Mouse (Mus musculus) adrenal gland, postnatal 10 days (tissue): ENCODE measurements around the gene Arhgap44. TPM values are rescaled to one million over a fixed set of nuclear protein-coding genes. Genes with fewer than 3 reads are reported as not detected.

Experiments used
- DNase-seq: peaks from one replicate; pipeline ENCODE4 v3.0.0; 2021; ENCODE audit warnings: mixed read lengths
- microRNA-seq: library from miRNA; unstranded; fragments of <30 nt; microRNA quantifications from one replicate; pipeline ENCODE4 v1.2.0, GENCODE M21; 2021
- total RNA-seq, 2 experiments: library from RNA; stranded (reverse); gene quantifications; 2 replicates each; pipeline ENCODE4 v1.2.3; 2021

The Arhgap44 gene
- total RNA-seq, 2 experiments from 2014 or later, result 7.5 to 8.7 TPM

- DNase-seq, result no peak
These were observed 157.9 kb downstream of the Arhgap44 start for GRCm38 (mm10) chr11:65004836-65005235.

- peak; percentile 57 for DNase-seq
These were observed 159.2 kb downstream of the Arhgap44 start for GRCm38 (mm10) chr11:65003611-65004010.

- peak; percentile 14 for DNase-seq
These were observed 161.0 kb downstream of the Arhgap44 start for GRCm38 (mm10) chr11:65001729-65002128.

GRCm38 (mm10) chr11:64999685-65000084 lies 163.1 kb downstream of the Arhgap44 start:
- DNase-seq, result no peak

- no peak for DNase-seq
These were observed 164.3 kb downstream of the Arhgap44 start for GRCm38 (mm10) chr11:64998439-64998838.

GRCm38 (mm10) chr11:64988556-64988955 lies 174.2 kb downstream of the Arhgap44 start:
- no peak for DNase-seq

GRCm38 (mm10) chr11:64979489-64979845 lies 183.3 kb downstream of the Arhgap44 start:
- DNase-seq, result no peak

- DNase-seq, result peak; percentile 97
These were observed 183.9 kb downstream of the Arhgap44 start, which contains the start of gene Elac2 for GRCm38 (mm10) chr11:64978720-64979488. Gene Elac2 (plus strand): TSS chr11:64979038.

GRCm38 (mm10) chr11:64972418-64972817 lies 190.3 kb downstream of the Arhgap44 start:
- no peak for DNase-seq

- DNase-seq, result no peak
These were observed 191.2 kb downstream of the Arhgap44 start for GRCm38 (mm10) chr11:64971471-64971988.

GRCm38 (mm10) chr11:64968939-64969342 lies 193.8 kb downstream of the Arhgap44 start:
- DNase-seq, result no peak

GRCm38 (mm10) chr11:64968507-64968906 lies 194.3 kb downstream of the Arhgap44 start:
- peak; percentile 78 for DNase-seq

- no peak for DNase-seq
These were observed 200.1 kb downstream of the Arhgap44 start for GRCm38 (mm10) chr11:64962629-64963028.

- DNase-seq, result no peak
These were observed 205.6 kb downstream of the Arhgap44 start for GRCm38 (mm10) chr11:64956962-64957729.

Small RNA genes within 50 kb of the gene (microRNA-seq; reads per million reads assigned to microRNA genes)
- not detected for gene Gm25991

Other genes with a start within 250 kb of the Arhgap44 start
- 10 to 100 TPM; 32.7 to 34.1 TPM for gene Elac2, start 183.9 kb downstream of the Arhgap44 start, total RNA-seq
- gene 1700086D15Rik, start 3.1 kb downstream of the Arhgap44 start, total RNA-seq, result under 1 TPM; 0.24 to 0.36 TPM
- gene Myocd, start 107.0 kb upstream of the Arhgap44 start, total RNA-seq, result 1 to 10 TPM; 1.3 to 2.1 TPM